Mouse (Mus musculus): ENCODE measurements at regions not wholly inside any gene's neighbourhood (a gene's known extent, or its start where the extent isn't known, plus 50 kb on each side); places are given as distances from the start of the nearest gene placed in this dataset. TPM values are rescaled to one million over a fixed set of nuclear protein-coding genes. Genes with fewer than 3 reads are reported as not detected.

Small RNA genes in the stretch of these regions (microRNA-seq; reads per million reads assigned to microRNA genes)
- gene Gm23154 = not detected
